Mouse (Mus musculus): ENCODE data around the gene Palld. TPM values are rescaled to one million over a fixed set of nuclear protein-coding genes. Genes with fewer than 3 reads are reported as not detected.

Gene Palld
- polyA plus RNA-seq, 1 experiment from 2014 or later = 57.9 TPM

DNA sequence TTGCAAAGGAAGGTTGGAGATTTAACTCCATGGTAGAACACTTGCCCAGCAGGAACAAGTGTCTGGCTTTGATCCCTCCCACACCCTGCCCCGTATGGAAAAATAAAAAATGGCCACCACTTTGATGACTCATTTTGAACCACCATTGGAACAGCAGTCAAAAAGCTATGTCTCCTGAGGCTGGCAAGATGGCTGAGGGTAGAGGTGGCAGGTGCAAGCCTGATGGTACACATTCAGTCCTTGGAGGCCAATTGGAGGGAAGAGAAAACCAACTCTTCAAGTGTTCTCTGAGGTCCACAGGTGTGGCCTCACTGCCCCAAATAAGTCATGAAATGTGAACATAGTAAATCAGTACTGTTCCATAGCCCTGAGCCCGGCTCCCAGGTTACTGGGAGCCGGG lies 210.4 kb downstream of the Palld start:
- Histone ChIP-seq H3K4me1 (peaks cover 10% of the 10 kb centered on the region; the same call in 1 of the 2 replicates), H3K9ac (replicated peaks) (no peak overlapping the region), H3K4me2 (replicated peaks) (no peak overlapping the region), H3K4me3 (no peak overlapping the region), H3K9me3 (no peaks in the 10 kb centered on the region), H3K27me3 (no peaks in the 10 kb centered on the region), H3K27ac (replicated peaks) (no peak overlapping the region), H3K36me3 (no peaks in the 10 kb centered on the region)
- no peak for ATAC-seq (ENCODE audit: low FRiP score, low read depth)
- WGBS = 89% methylated on average over 3 of the region's 3 CpGs

DNA sequence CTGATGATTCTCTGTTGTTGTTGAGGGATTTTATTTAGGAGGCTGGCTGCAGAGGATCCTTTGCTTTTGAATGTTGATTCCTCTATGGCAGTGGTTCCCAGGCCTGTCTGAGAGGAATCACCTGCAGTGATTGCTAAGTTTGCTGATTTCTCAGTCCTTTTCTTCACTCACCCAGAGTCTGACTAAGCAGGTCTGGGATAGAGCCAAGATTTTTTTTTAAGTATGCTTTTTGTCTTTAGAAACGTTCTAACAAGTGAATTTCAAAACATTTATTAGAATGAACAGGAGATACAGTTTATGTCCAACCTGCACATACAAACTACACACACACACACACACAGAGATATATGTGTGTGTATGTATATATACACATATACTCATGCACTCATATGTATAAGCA lies 211.1 kb downstream of the Palld start:
- no peak overlapping the region for H3K4me2 ChIP-seq (replicated peaks)
- H3K36me3 ChIP-seq = no peaks in the 10 kb centered on the region
- WGBS = 35% methylated on average over 1 of the region's 1 CpGs
- H3K9me3 ChIP-seq = no peaks in the 10 kb centered on the region
- peaks cover 10% of the 10 kb centered on the region; the same call in 1 of the 2 replicates for H3K4me1 ChIP-seq
- H3K27me3 ChIP-seq = no peaks in the 10 kb centered on the region
- H3K27ac ChIP-seq (replicated peaks) = no peak overlapping the region
- no peak overlapping the region for H3K9ac ChIP-seq (replicated peaks)
- ATAC-seq (ENCODE audit: low FRiP score, low read depth) = no peak
- no peak overlapping the region for H3K4me3 ChIP-seq

DNA sequence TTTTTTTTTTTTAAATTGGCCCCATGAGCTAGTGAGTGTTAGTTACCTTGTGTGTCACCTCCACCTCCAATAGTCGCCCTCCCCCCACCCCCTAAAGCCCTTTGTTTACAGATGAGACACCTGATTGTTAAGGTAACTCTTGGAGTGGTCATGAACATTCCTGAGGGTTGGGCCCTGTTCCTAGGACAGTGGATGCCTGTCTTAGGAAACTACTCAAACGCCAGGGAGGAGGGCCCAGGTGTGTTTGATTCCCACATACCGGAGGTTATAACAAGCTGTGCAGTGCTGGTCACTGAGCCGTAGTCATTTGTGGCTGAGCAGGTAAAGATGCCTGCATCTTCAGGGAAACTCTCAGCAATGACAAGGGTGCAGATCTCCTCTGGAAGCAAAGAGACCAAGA lies 215.4 kb downstream of the Palld start:
- Histone ChIP-seq H3K9ac (replicated peaks) (no peak overlapping the region), H3K27ac (replicated peaks) (no peak overlapping the region), H3K4me1 (no peaks in the 10 kb centered on the region), H3K4me3 (no peak overlapping the region), H3K36me3 (peaks cover 11% of the 10 kb centered on the region), H3K9me3 (no peaks in the 10 kb centered on the region), H3K4me2 (replicated peaks) (no peak overlapping the region), H3K27me3 (no peaks in the 10 kb centered on the region)
- no peak for ATAC-seq (ENCODE audit: low FRiP score, low read depth)
- 92% methylated on average over 4 of the region's 4 CpGs for WGBS

DNA sequence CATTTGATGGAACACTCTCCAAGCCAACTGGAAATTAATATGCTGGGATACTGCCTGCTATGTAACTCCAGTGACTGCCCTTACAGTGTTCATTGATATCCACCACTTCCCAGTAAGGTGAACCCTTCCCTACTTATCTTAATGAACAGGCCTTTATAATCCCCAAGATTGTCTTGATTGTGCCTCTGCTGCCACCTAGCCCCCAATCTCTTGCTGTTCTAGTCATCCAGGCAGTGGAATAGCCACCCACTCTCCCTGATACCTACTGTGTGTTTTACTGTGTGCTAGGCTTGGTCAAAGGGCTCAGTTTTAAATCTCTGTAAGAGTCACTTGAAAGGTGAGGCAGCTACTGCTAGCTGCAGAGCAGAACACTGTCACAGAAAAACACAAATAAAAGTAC lies 216.2 kb downstream of the Palld start:
- ATAC-seq (ENCODE audit: low FRiP score, low read depth) = no peak
- no peaks in the 10 kb centered on the region for H3K27me3 ChIP-seq
- no peaks in the 10 kb centered on the region for H3K4me1 ChIP-seq
- no peaks in the 10 kb centered on the region for H3K9me3 ChIP-seq
- peaks cover 11% of the 10 kb centered on the region for H3K36me3 ChIP-seq
- no peak overlapping the region for H3K27ac ChIP-seq (replicated peaks)
- H3K4me3 ChIP-seq = no peak overlapping the region
- H3K9ac ChIP-seq (replicated peaks) = no peak overlapping the region
- no peak overlapping the region for H3K4me2 ChIP-seq (replicated peaks)

DNA sequence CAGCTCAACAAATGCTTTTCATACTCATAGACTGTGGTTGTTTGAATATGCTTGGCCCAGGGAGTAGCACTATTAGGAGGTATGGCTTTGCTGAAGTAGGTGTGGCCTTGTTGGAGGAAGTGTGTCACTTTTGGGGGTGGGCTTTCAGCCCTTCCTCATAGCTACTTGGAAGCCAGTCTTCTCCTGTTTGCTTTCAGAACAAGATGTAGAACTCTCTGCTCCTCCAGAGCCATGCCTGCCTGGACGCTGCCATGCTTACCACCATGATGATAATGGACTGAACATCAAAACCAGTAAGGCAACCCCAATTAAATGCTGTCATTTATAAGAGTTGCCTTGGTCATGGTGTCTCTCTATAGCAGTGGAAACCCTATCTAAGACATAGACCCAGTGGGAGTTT lies 217.2 kb downstream of the Palld start:
- H3K4me3 ChIP-seq = no peak overlapping the region
- no peaks in the 10 kb centered on the region for H3K9me3 ChIP-seq
- no peak for ATAC-seq (ENCODE audit: low FRiP score, low read depth)
- no peak overlapping the region for H3K9ac ChIP-seq (replicated peaks)
- H3K27me3 ChIP-seq = no peaks in the 10 kb centered on the region
- peaks cover 11% of the 10 kb centered on the region for H3K36me3 ChIP-seq
- H3K4me1 ChIP-seq = no peaks in the 10 kb centered on the region
- no peak overlapping the region for H3K4me2 ChIP-seq (replicated peaks)
- H3K27ac ChIP-seq (replicated peaks) = no peak overlapping the region
- 95% methylated on average over 1 of the region's 1 CpGs for WGBS

DNA sequence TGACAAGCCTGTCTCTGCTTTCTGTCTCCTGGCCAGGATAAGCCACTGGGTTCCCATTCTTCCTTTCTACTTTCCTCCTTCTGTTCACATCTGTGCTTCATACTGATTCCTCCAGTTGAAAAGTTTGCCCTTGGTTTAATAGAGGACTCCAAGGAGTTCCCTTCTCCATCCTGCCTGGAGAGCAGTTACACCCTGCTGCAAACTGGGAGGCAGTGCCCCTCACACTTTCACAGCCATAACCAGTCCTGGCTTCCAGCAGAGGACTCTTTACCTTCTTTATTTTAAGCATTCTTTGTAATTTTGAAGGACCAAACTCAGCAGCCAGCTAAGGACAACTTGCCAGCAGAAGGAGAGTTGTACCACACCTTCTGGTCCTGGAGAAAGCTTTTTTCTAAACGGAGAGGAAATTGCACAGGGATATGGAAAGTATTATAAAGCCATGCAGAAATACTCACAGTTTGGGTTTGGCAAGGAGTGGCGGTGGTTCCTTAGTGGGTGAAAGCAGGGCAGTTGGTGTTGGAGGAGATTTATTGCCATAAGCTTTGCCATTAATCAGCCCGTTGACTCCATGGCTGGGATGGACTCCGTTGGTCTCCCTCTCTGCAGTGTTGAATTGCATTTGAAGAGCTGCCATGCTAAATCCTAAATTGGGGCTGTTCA lies 218.1 kb downstream of the Palld start:
- no peak for ATAC-seq (ENCODE audit: low FRiP score, low read depth)
- H3K36me3 ChIP-seq = peaks cover 13% of the 10 kb centered on the region

DNA sequence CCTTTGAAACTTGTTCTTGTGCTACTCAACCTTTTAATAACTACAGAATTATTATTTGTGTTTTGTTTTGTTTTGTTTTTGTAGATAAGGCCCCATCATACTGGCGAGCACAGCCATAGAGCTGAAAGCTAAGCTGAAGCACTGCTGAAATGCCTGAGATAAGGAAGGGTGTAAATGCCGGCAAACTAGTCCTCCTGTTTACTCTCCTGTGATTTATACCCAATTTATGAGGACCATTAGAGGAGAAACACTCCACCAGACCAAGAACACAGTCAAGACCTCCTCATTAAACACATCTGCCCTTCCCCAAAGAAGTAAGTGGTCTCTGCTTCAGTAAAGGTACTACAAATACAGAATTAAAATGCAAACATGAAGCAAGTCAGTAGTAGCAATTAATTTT lies 219.6 kb downstream of the Palld start:
- Histone ChIP-seq H3K9me3 (no peaks in the 10 kb centered on the region), H3K27me3 (no peaks in the 10 kb centered on the region), H3K9ac (replicated peaks) (no peak overlapping the region), H3K4me1 (no peaks in the 10 kb centered on the region), H3K4me2 (replicated peaks) (no peak overlapping the region), H3K4me3 (no peak overlapping the region), H3K27ac (replicated peaks) (no peak overlapping the region), H3K36me3 (peaks cover 18% of the 10 kb centered on the region)
- WGBS = 86% methylated on average over 2 of the region's 2 CpGs
- ATAC-seq (ENCODE audit: low FRiP score, low read depth) = no peak

More for the DNA sequence above, 218.1 kb downstream of the Palld start:
- Histone ChIP-seq H3K4me2 (replicated peaks) (no peak overlapping the region), H3K4me1 (no peaks in the 10 kb centered on the region), H3K27ac (replicated peaks) (no peak overlapping the region), H3K27me3 (no peaks in the 10 kb centered on the region), H3K9ac (replicated peaks) (no peak overlapping the region), H3K9me3 (no peaks in the 10 kb centered on the region), H3K4me3 (no peak overlapping the region)
- WGBS = 92% methylated on average over 4 of the region's 4 CpGs

DNA sequence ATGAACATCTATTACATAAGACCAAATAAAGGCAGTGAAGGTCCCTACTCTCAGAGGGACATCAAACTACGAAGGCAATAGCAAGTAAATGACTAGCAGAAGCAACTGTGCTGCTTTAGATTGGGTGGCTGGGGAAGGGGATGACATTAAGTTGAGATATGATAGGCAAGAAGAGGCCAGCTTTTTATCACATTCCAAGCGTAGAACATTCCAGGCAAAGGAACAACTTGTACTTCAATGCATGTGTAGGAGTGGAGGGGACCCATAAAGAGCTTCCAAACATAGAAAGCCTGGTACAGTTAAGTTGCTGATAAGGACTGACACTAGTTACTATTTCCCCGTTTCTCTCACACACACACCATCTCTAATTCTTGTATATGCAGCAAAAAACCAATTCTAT lies 221.3 kb downstream of the Palld start:
- peaks cover 18% of the 10 kb centered on the region for H3K36me3 ChIP-seq
- no peak overlapping the region for H3K27ac ChIP-seq (replicated peaks)
- ATAC-seq (ENCODE audit: low FRiP score, low read depth) = no peak
- no peak overlapping the region for H3K4me2 ChIP-seq (replicated peaks)
- H3K9me3 ChIP-seq = no peaks in the 10 kb centered on the region
- no peak overlapping the region for H3K9ac ChIP-seq (replicated peaks)
- WGBS = 85% methylated on average over 3 of the region's 3 CpGs
- no peak overlapping the region for H3K4me3 ChIP-seq
- H3K27me3 ChIP-seq = no peaks in the 10 kb centered on the region
- H3K4me1 ChIP-seq = no peaks in the 10 kb centered on the region

DNA sequence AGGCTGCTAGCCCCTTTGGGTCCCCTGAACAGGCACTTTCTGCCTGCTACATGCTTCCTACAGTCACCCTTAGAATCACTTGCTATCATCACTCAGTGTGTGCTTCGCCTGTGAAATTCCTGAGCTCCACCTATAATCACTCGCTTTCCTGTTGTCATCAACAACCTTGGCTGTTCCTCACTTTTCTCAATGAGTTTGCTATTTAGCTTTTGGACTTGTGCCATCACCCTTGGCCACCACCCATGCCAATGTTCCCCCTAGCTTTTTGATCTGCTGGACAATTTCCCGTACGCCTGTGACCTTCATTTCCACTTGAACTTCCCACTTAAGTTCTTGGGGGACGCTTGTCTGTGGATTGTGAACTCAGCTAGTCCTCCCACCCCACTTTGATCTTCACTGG lies 225.3 kb downstream of the Palld start:
- no peak overlapping the region for H3K27ac ChIP-seq (replicated peaks)
- H3K4me3 ChIP-seq = no peak overlapping the region
- ATAC-seq (ENCODE audit: low FRiP score, low read depth) = no peak
- 84% methylated on average over 5 of the region's 5 CpGs for WGBS
- H3K9me3 ChIP-seq = no peaks in the 10 kb centered on the region
- no peaks in the 10 kb centered on the region for H3K27me3 ChIP-seq
- no peaks in the 10 kb centered on the region for H3K4me1 ChIP-seq
- no peak overlapping the region for H3K4me2 ChIP-seq (replicated peaks)
- H3K9ac ChIP-seq (replicated peaks) = no peak overlapping the region
- H3K36me3 ChIP-seq = peaks cover 7% of the 10 kb centered on the region; the same call in 1 of the 2 replicates

DNA sequence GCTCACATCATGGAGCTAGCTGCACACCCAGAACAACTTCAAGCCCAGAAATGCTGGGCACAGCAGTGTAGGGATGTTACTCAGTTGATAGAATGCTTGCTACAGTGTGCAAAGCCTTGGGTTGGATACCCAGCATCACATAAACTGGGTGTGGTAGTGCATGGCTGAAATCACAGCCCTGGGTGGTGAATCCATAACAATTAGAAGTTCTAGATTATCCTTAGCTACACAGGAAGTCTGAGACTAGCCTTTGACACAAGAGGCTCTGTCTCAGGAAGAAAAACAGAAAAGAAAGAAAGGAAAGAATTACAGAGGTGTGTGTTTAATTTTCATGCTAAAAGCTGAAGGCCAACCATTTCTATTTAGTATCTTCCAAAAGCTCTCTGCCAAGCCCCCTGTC lies 231.3 kb downstream of the Palld start:
- Histone ChIP-seq H3K27ac (replicated peaks) (no peak overlapping the region), H3K27me3 (no peaks in the 10 kb centered on the region), H3K4me2 (replicated peaks) (no peak overlapping the region), H3K4me1 (peaks cover 11% of the 10 kb centered on the region; the same call in 1 of the 2 replicates), H3K9ac (replicated peaks) (no peak overlapping the region), H3K4me3 (no peak overlapping the region), H3K9me3 (no peaks in the 10 kb centered on the region), H3K36me3 (no peaks in the 10 kb centered on the region)
- no peak for ATAC-seq (ENCODE audit: low FRiP score, low read depth)

DNA sequence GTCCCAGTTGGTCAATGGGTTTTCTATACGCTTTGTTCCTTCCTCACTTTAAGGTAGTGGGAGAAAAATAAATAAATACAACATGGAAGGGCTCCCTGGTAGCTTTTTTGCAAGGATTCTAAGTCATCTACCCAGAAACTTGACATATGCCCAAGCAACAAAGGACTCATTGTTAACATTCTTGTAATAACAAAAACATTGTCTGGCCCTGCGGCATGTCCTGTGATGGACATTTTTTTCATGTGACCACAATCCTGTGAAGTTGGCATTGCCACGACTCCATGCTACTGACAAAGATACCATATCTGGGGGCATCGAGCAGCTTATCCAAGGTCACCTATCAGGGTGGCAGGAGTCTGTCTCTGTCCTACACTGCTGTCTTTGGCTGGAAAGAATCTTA lies 232.1 kb downstream of the Palld start:
- H3K9me3 ChIP-seq = no peaks in the 10 kb centered on the region
- H3K4me3 ChIP-seq = no peak overlapping the region
- H3K27me3 ChIP-seq = no peaks in the 10 kb centered on the region
- WGBS = 74% methylated on average over 4 of the region's 4 CpGs
- no peak for ATAC-seq (ENCODE audit: low FRiP score, low read depth)
- peaks cover 11% of the 10 kb centered on the region; the same call in 1 of the 2 replicates for H3K4me1 ChIP-seq
- H3K9ac ChIP-seq (replicated peaks) = no peak overlapping the region
- H3K4me2 ChIP-seq (replicated peaks) = no peak overlapping the region
- H3K36me3 ChIP-seq = no peaks in the 10 kb centered on the region
- no peak overlapping the region for H3K27ac ChIP-seq (replicated peaks)

DNA sequence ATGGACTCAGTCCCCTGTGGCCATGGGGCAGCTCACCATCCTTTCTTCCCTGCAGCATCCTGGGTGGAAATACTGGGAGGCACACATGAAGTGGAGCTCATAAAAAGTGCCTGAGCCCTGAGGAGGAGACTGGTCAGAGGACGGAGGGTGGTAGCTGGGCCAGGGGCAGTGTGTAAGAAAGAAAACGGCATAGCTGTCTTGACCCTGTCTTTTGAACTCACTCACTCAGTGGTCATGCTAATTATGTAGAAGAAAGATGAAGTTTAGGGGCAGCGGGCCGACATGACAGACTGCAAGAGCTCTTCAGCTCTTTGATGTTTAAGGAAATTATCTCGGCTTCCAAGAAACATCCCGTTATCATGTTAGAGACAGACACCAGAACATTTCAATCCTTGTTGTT lies 235.6 kb downstream of the Palld start:
- Histone ChIP-seq H3K36me3 (no peaks in the 10 kb centered on the region), H3K27ac (replicated peaks) (no peak overlapping the region)

DNA sequence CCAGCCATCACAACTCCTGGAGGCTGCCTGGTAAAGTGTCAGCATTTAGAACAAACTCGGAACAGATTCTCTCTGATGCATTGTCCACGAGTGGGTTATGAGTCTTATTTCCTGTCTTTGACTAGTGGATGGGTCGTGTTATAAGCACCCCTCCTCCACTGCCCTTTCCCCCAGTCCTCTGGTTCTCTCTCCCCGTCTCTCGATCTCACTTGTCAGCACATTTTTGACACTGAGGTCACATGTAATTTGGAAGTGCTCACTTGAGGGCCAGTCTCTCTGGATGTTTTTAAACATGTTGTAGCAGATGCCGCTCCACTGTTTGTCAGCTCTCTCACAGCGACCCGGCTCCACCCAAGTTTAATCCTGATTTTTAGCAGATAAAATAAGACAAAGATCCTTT lies 237.5 kb downstream of the Palld start:
- Histone ChIP-seq H3K4me3 (no peak overlapping the region), H3K9me3 (no peaks in the 10 kb centered on the region), H3K27me3 (no peaks in the 10 kb centered on the region), H3K4me2 (replicated peaks) (no peak overlapping the region), H3K4me1 (peaks cover 11% of the 10 kb centered on the region), H3K9ac (replicated peaks) (no peak overlapping the region), H3K27ac (replicated peaks) (no peak overlapping the region), H3K36me3 (no peaks in the 10 kb centered on the region)
- WGBS = 62% methylated on average over 8 of the region's 8 CpGs
- ATAC-seq (ENCODE audit: low FRiP score, low read depth) = no peak

More for the DNA sequence above, 235.6 kb downstream of the Palld start:
- ATAC-seq (ENCODE audit: low FRiP score, low read depth) = no peak
- Histone ChIP-seq H3K9me3 (no peaks in the 10 kb centered on the region), H3K4me3 (no peak overlapping the region), H3K4me2 (replicated peaks) (no peak overlapping the region), H3K4me1 (peaks cover 11% of the 10 kb centered on the region), H3K9ac (replicated peaks) (no peak overlapping the region), H3K27me3 (no peaks in the 10 kb centered on the region)
- 18% methylated on average over 6 of the region's 6 CpGs for WGBS
